Mouse (Mus musculus): ENCODE results near the gene Hmgb2. TPM values are rescaled to one million over a fixed set of nuclear protein-coding genes. Genes with fewer than 3 reads are reported as not detected.
"Not testable (repeated sequence)": the region's sequence is repeated elsewhere in the genome, so short reads cannot be mapped to it uniquely, and the experiment has no call there.

Gene Hmgb2
- polyA plus RNA-seq, 1 experiment from 2014 or later = 671 TPM

DNA sequence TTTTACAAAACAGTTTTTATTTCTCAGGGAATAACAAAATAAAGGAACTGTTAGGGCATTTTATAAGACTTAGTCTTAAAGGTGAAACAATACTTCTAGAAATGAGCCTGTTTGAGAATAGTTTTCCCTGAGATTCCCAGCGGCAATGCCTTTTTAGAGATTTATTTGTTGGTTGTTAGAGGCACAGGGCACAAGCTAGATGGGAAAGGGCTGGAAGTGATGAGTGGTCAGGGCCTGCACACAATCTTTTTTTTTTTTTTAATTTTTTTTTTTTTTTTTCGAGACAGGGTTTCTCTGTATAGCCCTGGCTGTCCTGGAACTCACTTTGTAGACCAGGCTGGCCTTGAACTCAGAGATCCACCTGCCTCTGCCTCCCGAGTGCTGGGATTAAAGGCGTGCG, 5.0 kb downstream of the Hmgb2 start:
- not testable (repeated sequence) for H3K4me3 ChIP-seq; DNase-seq (ENCODE audit: extremely low spot score, low spot score); H3K27me3 ChIP-seq (ENCODE audit: poor library complexity, severe bottlenecking); H3K9me3 ChIP-seq; H3K27ac ChIP-seq
- H3K36me3 ChIP-seq (replicated peaks) = peaks cover 70% of the 10 kb centered on the region
- peaks cover 14% of the 10 kb centered on the region for H3K4me1 ChIP-seq
- 91% methylated on average over 5 of the region's 5 CpGs for WGBS

DNA sequence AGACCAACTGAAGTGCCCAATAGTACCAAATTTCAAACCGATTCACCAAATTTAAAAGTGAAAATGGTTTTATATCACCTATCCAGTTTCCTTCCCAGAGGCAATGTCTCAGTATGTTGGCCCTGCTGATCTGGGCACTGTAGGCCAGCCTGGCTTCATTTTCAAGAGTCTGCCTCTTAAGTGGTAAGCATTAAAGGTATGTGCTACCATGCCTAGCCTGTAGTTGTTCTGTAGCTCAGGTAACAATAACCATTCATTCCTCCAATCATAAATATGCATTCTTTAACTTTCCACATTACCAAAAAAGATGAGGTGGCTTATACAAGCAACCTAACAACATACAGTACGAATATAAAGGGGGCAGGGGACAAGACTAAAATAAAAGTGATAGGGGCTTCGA, 6.0 kb downstream of the Hmgb2 start:
- peaks cover 74% of the 10 kb centered on the region for H3K36me3 ChIP-seq (replicated peaks)
- DNase-seq (ENCODE audit: extremely low spot score, low spot score) = no peak

DNA sequence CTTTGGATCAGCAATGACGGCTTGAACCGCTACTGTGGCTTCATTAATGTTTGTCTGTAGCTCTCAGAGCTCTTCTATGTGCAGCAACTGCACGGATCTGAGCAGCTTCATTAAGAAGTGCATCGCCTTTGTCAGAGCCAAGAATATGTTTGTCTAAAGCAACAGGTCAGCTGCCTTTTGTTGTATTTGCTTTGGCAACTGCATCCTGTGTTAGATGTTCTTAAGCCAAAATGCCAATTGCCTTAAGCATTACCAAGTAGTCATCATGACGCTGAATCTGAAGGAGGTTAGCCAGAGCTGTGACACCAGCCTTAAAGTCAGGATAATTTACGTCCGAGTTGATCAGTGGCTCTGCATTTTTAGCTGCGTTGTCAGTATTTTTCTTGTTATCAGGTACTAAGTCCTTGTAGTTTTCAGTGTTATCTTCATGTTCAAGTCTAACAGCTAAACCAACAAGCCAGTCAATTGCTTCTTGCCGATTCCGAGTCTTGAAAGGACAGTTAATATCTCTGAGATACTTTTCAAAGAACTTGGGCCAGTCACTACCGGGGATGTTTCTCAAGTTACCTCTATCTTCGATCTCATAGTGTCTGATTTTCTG, 8.6 kb downstream of the Hmgb2 start:
- Histone ChIP-seq H3K36me3 (replicated peaks) (peaks cover 53% of the 10 kb centered on the region), H3K4me3 (no peak overlapping the region), H3K27me3 (ENCODE audit: poor library complexity, severe bottlenecking) (no peaks in the 10 kb centered on the region), H3K9me3 (no peaks in the 10 kb centered on the region), H3K4me1 (no peaks in the 10 kb centered on the region), H3K27ac (no peak overlapping the region)
- 91% methylated on average over 12 of the region's 12 CpGs for whole genome bisulfite sequencing
- no peak for DNase-seq (ENCODE audit: extremely low spot score, low spot score)

More for the DNA sequence above, 6.0 kb downstream of the Hmgb2 start:
- H3K4me3 ChIP-seq = no peak overlapping the region
- H3K27ac ChIP-seq = no peak overlapping the region
- WGBS = 94% methylated on average over 3 of the region's 3 CpGs
- no peaks in the 10 kb centered on the region for H3K27me3 ChIP-seq (ENCODE audit: poor library complexity, severe bottlenecking)
- H3K9me3 ChIP-seq = no peaks in the 10 kb centered on the region
- H3K4me1 ChIP-seq = peaks cover 14% of the 10 kb centered on the region

DNA sequence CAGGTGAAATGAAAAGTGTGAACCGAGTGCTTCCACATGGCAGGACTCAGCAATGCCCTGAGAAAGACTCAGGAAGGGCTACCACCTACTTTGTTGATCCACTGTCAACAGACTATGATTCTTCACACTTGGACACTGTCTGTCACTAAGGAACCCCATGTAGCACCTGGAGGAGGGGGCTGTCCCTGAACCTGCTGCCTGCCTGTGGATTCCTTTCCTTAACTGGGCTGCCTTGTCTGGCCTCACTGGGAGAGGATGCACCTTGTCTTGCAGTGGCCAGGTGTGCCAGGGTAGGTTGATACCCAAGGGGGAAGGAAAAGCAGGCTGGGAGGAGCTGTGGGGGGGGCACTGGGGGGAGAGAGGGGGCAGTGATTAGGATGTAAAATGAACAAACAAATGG, 16.3 kb downstream of the Hmgb2 start:
- Histone ChIP-seq H3K27me3 (ENCODE audit: poor library complexity, severe bottlenecking) (no peaks in the 10 kb centered on the region), H3K4me1 (no peaks in the 10 kb centered on the region), H3K9me3 (no peaks in the 10 kb centered on the region), H3K27ac (no peak overlapping the region), H3K36me3 (replicated peaks) (peaks cover 32% of the 10 kb centered on the region), H3K4me3 (no peak overlapping the region)
- 93% methylated on average over 1 of the region's 1 CpGs for WGBS
- DNase-seq (ENCODE audit: extremely low spot score, low spot score) = no peak

DNA sequence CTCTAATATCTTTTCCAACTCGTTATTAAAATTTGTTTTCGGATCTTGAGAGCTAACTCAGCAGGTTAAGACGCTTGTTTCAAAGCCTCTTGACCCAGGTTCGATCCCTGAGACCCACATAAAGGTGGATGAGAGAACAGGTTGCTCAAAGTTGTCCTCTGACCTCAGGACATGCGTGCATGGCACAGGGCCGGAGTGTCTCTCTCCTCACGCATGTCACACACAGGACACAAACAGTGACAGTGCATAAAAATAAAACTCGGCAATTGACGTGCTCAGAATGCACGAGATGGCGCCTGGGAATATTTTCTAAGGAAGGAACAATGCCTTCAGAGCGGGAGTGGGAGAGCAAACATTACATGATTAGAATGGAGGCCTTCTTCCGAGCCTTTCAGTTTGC, 18.5 kb downstream of the Hmgb2 start:
- Histone ChIP-seq H3K36me3 (replicated peaks) (peaks cover 38% of the 10 kb centered on the region), H3K4me3 (no peak overlapping the region), H3K9me3 (no peaks in the 10 kb centered on the region), H3K27ac (no peak overlapping the region), H3K4me1 (no peaks in the 10 kb centered on the region), H3K27me3 (ENCODE audit: poor library complexity, severe bottlenecking) (no peaks in the 10 kb centered on the region)
- no peak for DNase-seq (ENCODE audit: extremely low spot score, low spot score)
- WGBS = 92% methylated on average over 13 of the region's 13 CpGs

DNA sequence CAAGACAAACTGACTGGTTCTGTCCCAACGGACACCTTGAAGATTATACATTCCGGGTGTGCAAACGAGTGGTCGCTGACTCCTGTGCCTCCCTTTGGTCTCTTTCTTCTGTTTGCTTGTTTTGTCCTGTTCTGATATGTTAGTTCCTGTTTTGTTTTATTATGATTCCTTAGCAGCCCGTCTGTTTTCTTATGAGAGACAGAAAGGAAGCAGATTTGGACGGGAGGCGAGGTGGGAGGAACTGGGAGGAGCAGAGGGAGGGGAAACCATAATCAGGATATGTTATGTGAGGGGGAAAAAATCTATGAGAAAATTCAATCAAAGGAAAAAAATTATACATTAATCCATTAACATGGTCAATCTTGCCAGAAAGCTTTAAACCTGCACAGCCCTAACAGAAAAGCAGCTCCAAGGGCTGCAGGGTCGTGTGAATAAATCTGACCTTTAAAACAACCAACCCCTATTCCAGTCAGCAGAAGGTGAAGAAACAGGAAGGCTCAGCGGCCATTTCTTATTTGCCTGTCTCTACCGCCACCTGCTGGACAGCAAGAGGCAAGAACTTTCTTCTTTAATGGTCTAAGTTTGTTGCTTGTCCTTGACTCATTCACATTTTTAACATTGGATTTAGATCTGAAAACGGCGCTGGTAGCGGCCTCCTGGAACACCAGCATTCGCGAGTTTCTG, 19.1 kb downstream of the Hmgb2 start:
- Histone ChIP-seq H3K27ac (no peak overlapping the region), H3K36me3 (replicated peaks) (peaks cover 39% of the 10 kb centered on the region), H3K9me3 (no peaks in the 10 kb centered on the region), H3K4me1 (no peaks in the 10 kb centered on the region), H3K27me3 (ENCODE audit: poor library complexity, severe bottlenecking) (no peaks in the 10 kb centered on the region), H3K4me3 (no peak overlapping the region)
- 33% methylated on average over 15 of the region's 15 CpGs for WGBS
- peak; percentile 67 for DNase-seq (ENCODE audit: extremely low spot score, low spot score)

DNA sequence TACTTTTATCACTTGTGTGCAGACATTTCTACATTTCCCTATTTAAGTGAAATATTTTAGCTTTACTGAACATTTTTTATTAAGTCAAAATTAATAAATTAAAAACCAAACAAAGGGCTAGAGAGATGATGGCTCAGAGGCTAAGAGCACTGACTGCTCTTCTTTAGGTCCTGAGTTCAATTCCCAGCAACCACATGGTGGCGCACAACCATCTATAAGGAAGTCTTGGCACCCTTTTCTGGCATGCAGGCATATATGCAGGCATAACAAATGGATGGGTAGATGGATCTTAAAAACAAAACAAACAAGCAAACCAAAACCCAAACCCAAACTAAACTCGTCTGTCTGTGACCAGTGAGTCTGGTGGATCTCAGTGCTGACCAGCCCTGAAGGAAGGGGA, 20.5 kb downstream of the Hmgb2 start:
- no peak overlapping the region for H3K27ac ChIP-seq
- 58% methylated on average over 2 of the region's 2 CpGs for WGBS
- H3K36me3 ChIP-seq (replicated peaks) = peaks cover 36% of the 10 kb centered on the region
- no peak for DNase-seq (ENCODE audit: extremely low spot score, low spot score)
- H3K27me3 ChIP-seq (ENCODE audit: poor library complexity, severe bottlenecking) = no peaks in the 10 kb centered on the region
- H3K4me1 ChIP-seq = no peaks in the 10 kb centered on the region
- H3K4me3 ChIP-seq = no peak overlapping the region
- H3K9me3 ChIP-seq = no peaks in the 10 kb centered on the region

DNA sequence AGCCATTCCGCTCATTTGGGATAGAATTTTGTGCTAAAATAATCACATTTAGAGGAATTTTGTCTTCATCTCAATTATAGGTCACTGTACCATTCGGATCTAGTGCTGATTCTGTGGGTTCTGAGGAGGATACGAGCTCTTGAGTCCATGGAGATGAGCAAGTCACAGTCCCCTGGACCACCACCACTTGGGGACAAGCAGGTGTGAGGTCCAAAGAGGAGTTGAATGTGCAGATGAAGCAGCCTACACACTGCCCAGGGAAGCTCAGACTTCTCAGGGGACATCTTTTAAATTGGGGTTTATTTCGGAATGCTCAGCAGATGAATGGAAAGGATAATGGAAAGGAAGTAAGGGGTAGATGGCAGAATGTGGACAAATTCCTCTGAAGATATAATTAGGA, 21.4 kb downstream of the Hmgb2 start:
- Histone ChIP-seq H3K4me1 (no peaks in the 10 kb centered on the region), H3K27me3 (ENCODE audit: poor library complexity, severe bottlenecking) (no peaks in the 10 kb centered on the region), H3K36me3 (replicated peaks) (peaks cover 27% of the 10 kb centered on the region), H3K27ac (no peak overlapping the region), H3K9me3 (no peaks in the 10 kb centered on the region), H3K4me3 (no peak overlapping the region)
- WGBS = 93% methylated on average over 4 of the region's 4 CpGs
- no peak for DNase-seq (ENCODE audit: extremely low spot score, low spot score)

DNA sequence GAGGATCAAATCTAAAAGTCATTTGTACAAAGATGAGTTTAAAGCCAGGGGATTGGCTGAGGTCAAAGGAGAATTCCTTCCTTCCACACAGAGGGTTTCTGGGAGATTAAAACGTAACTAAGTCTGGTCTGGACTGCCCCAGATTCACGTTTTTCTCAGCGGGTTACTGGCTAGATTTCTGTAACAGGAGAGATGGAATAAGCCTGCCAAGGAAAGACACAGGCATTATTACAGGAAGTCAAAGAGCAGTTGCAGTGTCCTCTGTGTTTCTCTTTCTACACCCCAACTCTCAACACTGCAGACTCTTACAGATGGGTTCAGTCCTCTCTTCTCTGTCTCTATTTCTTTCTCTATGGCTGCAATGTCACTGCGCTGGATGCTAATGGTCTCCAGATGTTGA, 22.8 kb downstream of the Hmgb2 start:
- no peaks in the 10 kb centered on the region for H3K4me1 ChIP-seq
- no peak overlapping the region for H3K4me3 ChIP-seq
- WGBS = 77% methylated on average over 4 of the region's 4 CpGs

DNA sequence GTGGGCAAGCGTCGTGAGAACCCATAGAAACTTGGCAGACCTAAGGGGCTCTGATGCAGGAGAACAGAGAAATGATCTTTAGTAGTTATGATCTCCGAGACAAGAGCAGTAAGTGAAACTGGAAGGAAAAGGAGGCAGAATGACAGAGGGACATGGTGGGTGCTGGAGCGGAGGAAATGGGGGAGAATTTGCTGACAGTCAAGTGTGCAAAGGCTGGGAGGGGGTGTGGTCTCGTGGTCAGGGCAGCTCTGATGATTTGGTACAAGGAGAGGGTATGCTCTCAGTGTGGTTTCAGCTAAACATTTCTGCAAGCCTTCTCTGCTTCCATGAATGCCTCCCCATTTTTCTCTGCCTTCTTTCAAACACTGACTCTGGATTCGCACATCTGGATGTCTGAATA, 24.5 kb downstream of the Hmgb2 start:
- H3K9me3 ChIP-seq = no peaks in the 10 kb centered on the region
- WGBS = 89% methylated on average over 6 of the region's 6 CpGs
- no peak overlapping the region for H3K27ac ChIP-seq
- DNase-seq (ENCODE audit: extremely low spot score, low spot score) = no peak
- peaks cover 27% of the 10 kb centered on the region for H3K36me3 ChIP-seq (replicated peaks)
- no peaks in the 10 kb centered on the region for H3K27me3 ChIP-seq (ENCODE audit: poor library complexity, severe bottlenecking)
- no peak overlapping the region for H3K4me3 ChIP-seq
- no peaks in the 10 kb centered on the region for H3K4me1 ChIP-seq

More for the DNA sequence above, 22.8 kb downstream of the Hmgb2 start:
- DNase-seq (ENCODE audit: extremely low spot score, low spot score) = no peak
- Histone ChIP-seq H3K9me3 (no peaks in the 10 kb centered on the region), H3K27ac (no peak overlapping the region), H3K36me3 (replicated peaks) (peaks cover 27% of the 10 kb centered on the region), H3K27me3 (ENCODE audit: poor library complexity, severe bottlenecking) (no peaks in the 10 kb centered on the region)

DNA sequence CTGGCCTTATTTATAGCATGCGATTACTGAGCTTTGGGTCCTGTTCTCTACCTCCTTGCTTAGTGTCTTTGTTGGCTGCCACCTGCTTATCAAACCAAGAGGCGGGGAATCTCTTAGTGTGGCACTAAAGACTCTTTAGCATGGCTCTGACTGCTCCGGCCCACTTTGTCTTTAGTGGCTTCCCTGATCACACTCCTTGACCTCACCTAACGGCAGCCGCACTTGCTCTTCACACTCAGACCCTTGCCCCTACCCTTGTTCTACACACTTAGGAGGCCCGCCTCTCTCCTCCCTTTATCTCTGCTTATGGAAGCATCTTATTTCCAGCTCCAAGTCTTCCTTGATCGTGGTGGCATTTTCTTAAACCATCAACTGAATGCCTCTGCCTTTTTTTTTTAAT, 26.9 kb downstream of the Hmgb2 start:
- H3K36me3 ChIP-seq (replicated peaks) = peaks cover 22% of the 10 kb centered on the region
- no peaks in the 10 kb centered on the region for H3K9me3 ChIP-seq
- 84% methylated on average over 7 of the region's 7 CpGs for WGBS
- H3K27me3 ChIP-seq (ENCODE audit: poor library complexity, severe bottlenecking) = no peaks in the 10 kb centered on the region
- no peak overlapping the region for H3K27ac ChIP-seq
- H3K4me3 ChIP-seq = no peak overlapping the region
- DNase-seq (ENCODE audit: extremely low spot score, low spot score) = no peak
- H3K4me1 ChIP-seq = no peaks in the 10 kb centered on the region

DNA sequence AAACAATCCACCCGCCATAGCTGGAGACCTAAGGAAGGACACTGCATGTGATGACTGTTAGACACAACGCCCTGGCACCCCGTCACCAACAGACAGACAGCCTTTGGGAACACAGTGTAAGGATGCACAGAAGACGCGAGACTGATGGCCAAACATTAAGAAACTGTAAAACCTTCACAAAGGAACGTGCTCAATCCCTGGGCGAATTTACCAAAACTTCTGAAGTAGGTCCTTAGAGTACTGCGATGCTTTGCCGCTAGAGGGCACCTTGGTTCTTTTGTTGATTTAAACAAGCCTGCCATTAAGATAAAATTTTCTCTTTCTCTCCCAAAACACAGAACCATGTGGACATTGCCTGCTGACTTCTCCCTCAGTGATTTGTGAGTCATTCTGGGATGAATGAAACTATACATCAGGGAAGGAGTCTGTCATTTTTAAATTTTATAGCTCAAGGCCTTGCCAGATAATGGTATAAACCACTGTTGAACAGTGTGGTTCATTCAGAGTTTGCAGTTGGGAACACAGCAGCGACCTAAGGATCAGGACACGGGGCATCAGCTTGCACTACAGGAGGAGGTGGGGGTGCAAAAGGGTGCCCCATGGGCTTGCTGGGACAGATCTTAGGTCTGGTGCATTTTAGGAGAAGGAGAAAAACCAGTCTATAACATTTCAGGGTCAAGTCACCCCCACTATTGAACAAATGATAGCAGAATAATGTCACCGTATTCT, 28.6 kb downstream of the Hmgb2 start:
- Histone ChIP-seq H3K9me3 (no peaks in the 10 kb centered on the region), H3K36me3 (replicated peaks) (peaks cover 14% of the 10 kb centered on the region), H3K27me3 (ENCODE audit: poor library complexity, severe bottlenecking) (no peaks in the 10 kb centered on the region), H3K4me1 (no peaks in the 10 kb centered on the region), H3K27ac (no peak overlapping the region), H3K4me3 (no peak overlapping the region)
- WGBS = 48% methylated on average over 12 of the region's 12 CpGs
- peak; percentile 53 for DNase-seq (ENCODE audit: extremely low spot score, low spot score)

DNA sequence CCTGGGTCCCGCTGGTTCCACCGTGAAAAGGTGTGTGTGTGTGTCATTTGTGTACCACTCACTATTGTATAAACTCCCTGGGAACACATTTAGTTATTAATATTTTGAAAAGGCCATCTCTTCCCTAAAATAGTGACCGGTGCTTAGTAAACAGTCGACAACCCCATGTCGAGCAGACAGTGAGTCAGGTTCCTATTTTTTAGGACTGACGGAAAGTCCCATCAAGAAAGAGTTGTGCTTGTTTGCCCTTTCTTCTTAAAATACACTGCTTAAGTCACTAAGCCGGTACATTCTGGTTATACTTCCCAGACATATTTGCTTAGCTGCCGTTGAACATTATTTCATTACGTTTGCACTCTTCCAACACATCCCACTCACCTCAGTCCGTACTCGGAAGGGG, 29.2 kb downstream of the Hmgb2 start:
- H3K27ac ChIP-seq = no peak overlapping the region
- H3K4me3 ChIP-seq = no peak overlapping the region
- no peak for DNase-seq (ENCODE audit: extremely low spot score, low spot score)
- H3K36me3 ChIP-seq (replicated peaks) = peaks cover 7% of the 10 kb centered on the region
- H3K4me1 ChIP-seq = no peaks in the 10 kb centered on the region
- no peaks in the 10 kb centered on the region for H3K9me3 ChIP-seq
- no peaks in the 10 kb centered on the region for H3K27me3 ChIP-seq (ENCODE audit: poor library complexity, severe bottlenecking)
- WGBS = 95% methylated on average over 11 of the region's 11 CpGs

Data from forebrain, embryonic 10.5 days (tissue).